Mouse (Mus musculus) ES-E14 (cell line): ENCODE data around the gene 1190005I06Rik. TPM values are rescaled to one million over a fixed set of nuclear protein-coding genes. Genes with fewer than 3 reads are reported as not detected.
A peak's percentile ranks its signal among the peaks of the same experiment; 100 is the strongest.

Source experiments
- DNase-seq: peaks from one replicate; pipeline ENCODE4 v3.0.0-alpha.2; 2013; ENCODE audit warnings: low read depth, low spot score
- H3K27ac ChIP-seq: 2 replicates; pipeline ENCODE4 v1.5.1; 2012; ENCODE audit warnings: low read depth, mild to moderate bottlenecking, low read length, moderate library complexity, mixed read lengths; ENCODE audit not compliant: poor library complexity, insufficient read depth, severe bottlenecking
- H3K36me3 ChIP-seq: 2 replicates; pipeline ENCODE4 v1.6.1; 2012; ENCODE audit warnings: mild to moderate bottlenecking, low read length, moderate library complexity, mixed read lengths; ENCODE audit not compliant: control insufficient read depth, poor library complexity, insufficient read depth, severe bottlenecking
- H3K4me1 ChIP-seq, 2 experiments: fragments of 150-350 bp in 1 of 2; sonication (generic) in 1 of 2; 2 replicates each; pipeline ENCODE4 v1.6.1; 2012; ENCODE audit warnings: low read length in 2 of 2, mild to moderate bottlenecking in 1 of 2, mixed read lengths in 1 of 2; ENCODE audit not compliant: control insufficient read depth in 2 of 2, insufficient read depth in 2 of 2, poor library complexity in 1 of 2
- H3K4me3 ChIP-seq, 2 experiments: fragments of 150-350 bp in 1 of 2; sonication (generic) in 1 of 2; 2 replicates each; pipeline ENCODE4 v1.5.1; 2012; ENCODE audit warnings: low read length in 2 of 2, low read depth in 1 of 2, mild to moderate bottlenecking in 1 of 2, mixed read lengths in 1 of 2; ENCODE audit not compliant: insufficient read depth in 1 of 2, poor library complexity in 1 of 2, severe bottlenecking in 1 of 2
- H3K9ac ChIP-seq: 2 replicates; pipeline ENCODE4 v1.6.1; 2012; ENCODE audit warnings: low read depth, mild to moderate bottlenecking, low read length, mixed read lengths; ENCODE audit not compliant: poor library complexity, insufficient read depth, severe bottlenecking
- H3K9me3 ChIP-seq: fragments of 150-350 bp; sonication (generic); 2 replicates; pipeline ENCODE4 v1.6.1; 2012; ENCODE audit warnings: low read depth, mild to moderate bottlenecking, low read length; ENCODE audit not compliant: control insufficient read depth, insufficient read depth
- CHD2 ChIP-seq: IDR thresholded peaks from 2 replicates; pipeline ENCODE4 v1.6.1; 2014; ENCODE audit warnings: mild to moderate bottlenecking, low read depth, low read length, inconsistent platforms
- HCFC1 ChIP-seq: IDR thresholded peaks from 2 replicates; pipeline ENCODE4 v1.6.1; 2012; ENCODE audit warnings: low read length, inconsistent platforms, borderline replicate concordance; ENCODE audit not compliant: insufficient read depth
- MAFK ChIP-seq: IDR thresholded peaks from 2 replicates; pipeline ENCODE4 v1.6.1; 2014; ENCODE audit warnings: mild to moderate bottlenecking, low read depth, low read length, inconsistent platforms; ENCODE audit not compliant: insufficient read depth
- ZC3H11A ChIP-seq: IDR thresholded peaks from 2 replicates; pipeline ENCODE4 v1.6.1; 2012; ENCODE audit warnings: low read depth, mild to moderate bottlenecking, inconsistent platforms, low read length, borderline replicate concordance
- ZNF384 ChIP-seq: IDR thresholded peaks from 2 replicates; pipeline ENCODE4 v1.6.1; 2012; ENCODE audit warnings: low read depth, low read length, inconsistent platforms
- in situ Hi-C, 2 experiments: fragments of 600-800 bp; cut with MboI; formaldehyde crosslinking; loops; one replicate each; pipeline ENCODE4 v1.15.1; 2025; ENCODE audit warnings: low sequenced_read_pairs in 2 of 2, inconsistent platforms in 1 of 2; ENCODE audit not compliant: unreplicated experiment in 2 of 2
- total RNA-seq: library from RNA; depleted of rRNA; stranded (reverse); fragments of 300-350 nt; gene quantifications from 2 replicates; pipeline ENCODE4 v1.2.3, GENCODE M21; 2012

The 1190005I06Rik gene
- total RNA-seq, 1 experiment: 21.8 TPM

DNA sequence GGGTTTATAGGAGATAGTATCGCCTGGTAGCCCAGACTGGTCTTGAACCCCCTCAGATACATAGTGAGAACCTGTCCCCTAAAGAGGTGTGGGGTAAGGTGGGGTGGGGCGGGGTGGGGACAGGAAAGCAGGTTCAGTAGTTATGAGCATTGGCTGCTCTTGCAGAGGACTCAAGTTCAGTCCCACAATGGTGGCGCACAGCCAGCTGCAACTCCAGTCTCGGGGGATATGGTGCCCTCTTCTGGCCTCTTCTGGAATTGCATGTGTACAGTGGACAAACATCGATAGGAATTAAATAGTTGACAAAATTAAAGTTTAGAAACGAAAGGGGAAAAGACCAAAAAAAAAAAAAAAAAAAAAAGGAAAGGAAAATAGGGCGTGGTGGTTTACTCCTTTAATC lies 47.9 kb downstream of the 1190005I06Rik start:
- Histone ChIP-seq H3K36me3 (no peaks in the 10 kb centered on the region), H3K27ac (no peak overlapping the region), H3K9ac (no peak overlapping the region), H3K9me3 (no peaks in the 10 kb centered on the region), H3K4me1 (peaks cover 0 to 14% of the 10 kb centered on the region in 2 experiments; a peak in 2 of 4 replicates), H3K4me3 (no peak overlapping the region)
- in situ Hi-C loops: no loop called here
- no peak for TF ChIP-seq HCFC1
- peak; percentile 50; the same call in 1 of the 2 replicates for TF ChIP-seq ZC3H11A
- DNase-seq: peak; percentile 61

DNA sequence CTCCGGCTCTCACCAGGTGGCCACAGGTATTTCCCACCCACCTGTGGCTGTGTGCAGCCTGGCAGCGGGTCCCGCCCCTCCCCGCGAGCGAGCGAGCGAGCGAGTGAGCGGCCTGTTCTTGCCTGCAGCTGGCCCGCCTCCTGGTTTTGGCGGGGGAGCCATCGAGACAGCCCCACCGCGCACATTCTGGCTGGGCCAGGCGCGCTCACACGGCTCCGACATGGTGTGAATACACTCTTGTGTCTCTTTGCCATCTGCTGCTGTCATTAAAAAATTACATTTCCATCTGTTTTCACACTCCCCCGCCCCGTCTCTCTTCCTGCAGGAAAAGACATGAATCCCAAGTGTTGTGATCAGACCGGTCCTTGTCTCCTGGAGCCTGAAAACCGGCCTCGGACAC lies 48.9 kb downstream of the 1190005I06Rik start:
- H3K9me3 ChIP-seq: no peaks in the 10 kb centered on the region
- no peak for TF ChIP-seq MAFK
- no peak for TF ChIP-seq ZC3H11A
- TF ChIP-seq HCFC1: no peak
- no peak for TF ChIP-seq CHD2
- no peak for TF ChIP-seq ZNF384
- DNase-seq: no peak
- H3K9ac ChIP-seq: peak overlapping the region; percentile 40; the same call in 1 of the 2 replicates
- no peaks in the 10 kb centered on the region for H3K36me3 ChIP-seq
- H3K27ac ChIP-seq: no peak overlapping the region
- peaks cover 0 to 14% of the 10 kb centered on the region in 2 experiments; a peak in 2 of 4 replicates for H3K4me1 ChIP-seq
- peak overlapping the region in 1 of 2 experiments; percentile 27; a peak in 2 of 4 replicates for H3K4me3 ChIP-seq
- in situ Hi-C loops: no loop called here

DNA sequence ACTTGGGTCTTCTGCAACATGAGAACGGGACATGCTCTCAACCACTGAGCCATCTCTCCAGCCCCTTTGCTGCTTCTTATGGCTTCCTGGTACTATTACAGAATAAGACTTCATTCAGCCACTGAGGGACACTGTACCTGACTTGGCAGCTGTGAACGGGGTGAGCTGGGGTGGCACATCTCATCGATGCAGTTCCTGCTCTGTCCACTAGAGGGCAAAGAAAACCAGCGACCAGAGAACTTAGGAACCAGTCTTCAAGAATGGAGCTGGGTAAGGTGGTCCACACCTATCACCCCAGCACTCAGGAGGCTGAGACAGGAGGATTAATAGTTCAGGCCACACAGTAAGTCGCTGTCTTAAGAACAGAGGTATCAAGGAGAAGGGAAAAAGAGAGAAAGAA lies 51.5 kb downstream of the 1190005I06Rik start:
- in situ Hi-C loops: no loop called here
- H3K4me3 ChIP-seq: no peak overlapping the region
- H3K9ac ChIP-seq: no peak overlapping the region
- DNase-seq: peak; percentile 68
- peaks cover 0 to 8% of the 10 kb centered on the region in 2 experiments; a peak in 2 of 4 replicates for H3K4me1 ChIP-seq
- H3K27ac ChIP-seq: no peak overlapping the region
- H3K9me3 ChIP-seq: no peaks in the 10 kb centered on the region
- no peak for TF ChIP-seq HCFC1
- TF ChIP-seq ZC3H11A: peak; percentile 40; the same call in 1 of the 2 replicates
- no peaks in the 10 kb centered on the region for H3K36me3 ChIP-seq

GRCm38 (mm10) chr8:120594571-120594970 lies 52.9 kb downstream of the 1190005I06Rik start:
- Histone ChIP-seq H3K4me1 (peaks cover 0 to 8% of the 10 kb centered on the region in 2 experiments; a peak in 2 of 4 replicates), H3K36me3 (no peaks in the 10 kb centered on the region), H3K27ac (no peak overlapping the region), H3K4me3 (no peak overlapping the region), H3K9me3 (no peaks in the 10 kb centered on the region), H3K9ac (no peak overlapping the region)
- DNase-seq: peak; percentile 60
- no peak for TF ChIP-seq ZC3H11A
- no peak for TF ChIP-seq CHD2
- TF ChIP-seq ZNF384: no peak
- TF ChIP-seq MAFK: no peak
- TF ChIP-seq HCFC1: no peak
- in situ Hi-C loops: no loop called here
